Mouse (Mus musculus) limb, embryonic 13.5 days (tissue): ENCODE data around the gene Tmem170b. TPM values are rescaled to one million over a fixed set of nuclear protein-coding genes. Genes with fewer than 3 reads are reported as not detected.
"Not testable (repeated sequence)": the region's sequence is repeated elsewhere in the genome, so short reads cannot be mapped to it uniquely, and the experiment has no call there.

Source experiments
- ATAC-seq: fragments of 200-750 bp; cut with Nextera tagmentation; 2 replicates; pipeline ENCODE4 v1.8.0; 2017; ENCODE audit warnings: low read depth, moderate number of reproducible peaks, moderate TSS enrichment; ENCODE audit not compliant: low FRiP score
- H3K27ac ChIP-seq: fragments of 300-500 bp; sonication (generic); 2 replicates; pipeline ENCODE4 v1.5.1; 2015; ENCODE audit warnings: inconsistent platforms, mild to moderate bottlenecking, moderate library complexity
- H3K27me3 ChIP-seq: fragments of 300-500 bp; sonication (generic); 2 replicates; pipeline ENCODE4 v1.6.1; 2015; ENCODE audit warnings: mild to moderate bottlenecking, inconsistent platforms
- H3K36me3 ChIP-seq: fragments of 300-500 bp; sonication (generic); 2 replicates; pipeline ENCODE4 v1.6.1; 2015; ENCODE audit warnings: inconsistent platforms, mild to moderate bottlenecking, moderate library complexity
- H3K4me1 ChIP-seq: fragments of 300-500 bp; sonication (generic); 2 replicates; pipeline ENCODE4 v1.6.1; 2015; ENCODE audit warnings: inconsistent platforms
- H3K4me2 ChIP-seq: fragments of 300-500 bp; sonication (generic); replicated peaks from 2 replicates; pipeline ENCODE4 v1.6.1; 2015; ENCODE audit warnings: inconsistent platforms, mild to moderate bottlenecking, moderate library complexity
- H3K4me3 ChIP-seq: fragments of 300-500 bp; sonication (generic); 2 replicates; pipeline ENCODE4 v1.5.1; 2015; ENCODE audit warnings: moderate library complexity, mild to moderate bottlenecking, inconsistent platforms
- H3K9ac ChIP-seq: fragments of 300-500 bp; sonication (generic); 2 replicates; pipeline ENCODE4 v1.6.1; 2015; ENCODE audit warnings: mild to moderate bottlenecking, inconsistent platforms
- H3K9me3 ChIP-seq: fragments of 300-500 bp; sonication (generic); 2 replicates; pipeline ENCODE4 v1.6.1; 2016; ENCODE audit warnings: inconsistent platforms
- WGBS: fragments of 180-500 bp; shearing (Covaris S2); methylation state at CpG from one replicate; pipeline ENCODE4 v1.1.7; 2015; 5-methylcytosine and 5-hydroxymethylcytosine counted together
- polyA plus RNA-seq: library from polyadenylated mRNA; unstranded; fragments of >200 nt; fragmentation: Nextera tagmentation; extraction: Ambion mirVana; gene quantifications from 2 replicates; pipeline ENCODE4 v1.2.1, GENCODE M21; 2015

Tmem170b gene
- polyA plus RNA-seq, 1 experiment from 2014 or later: 11.6 TPM

- not testable (repeated sequence) for H3K27me3 ChIP-seq, H3K27ac ChIP-seq, H3K9me3 ChIP-seq, H3K9ac ChIP-seq, ATAC-seq, H3K4me3 ChIP-seq, H3K4me2 ChIP-seq, H3K4me1 ChIP-seq, H3K36me3 ChIP-seq
- WGBS: 89% methylated on average over 9 of the region's 9 CpGs
These were observed 68.9 kb downstream of the Tmem170b start for GRCm38 (mm10) chr13:41674608-41675007.

- ATAC-seq: no peak
- Histone ChIP-seq H3K4me3 (no peak overlapping the region), H3K27me3 (no peaks in the 10 kb centered on the region), H3K9ac (no peak overlapping the region), H3K4me1 (no peaks in the 10 kb centered on the region), H3K9me3 (no peaks in the 10 kb centered on the region), H3K36me3 (no peaks in the 10 kb centered on the region), H3K27ac (no peak overlapping the region), H3K4me2 (no peak overlapping the region)
- 91% methylated on average over 3 of the region's 3 CpGs for WGBS
These were observed 69.8 kb downstream of the Tmem170b start for GRCm38 (mm10) chr13:41675498-41675897.

- WGBS: 88% methylated on average over 9 of the region's 9 CpGs
- H3K27ac ChIP-seq: no peak overlapping the region
These were observed 70.5 kb downstream of the Tmem170b start for GRCm38 (mm10) chr13:41675966-41676835.

GRCm38 (mm10) chr13:41676836-41677186 lies 71.1 kb downstream of the Tmem170b start:
- H3K9ac ChIP-seq: no peak overlapping the region
- H3K27ac ChIP-seq: no peak overlapping the region
- H3K4me3 ChIP-seq: no peak overlapping the region
- no peaks in the 10 kb centered on the region for H3K27me3 ChIP-seq
- no peak for ATAC-seq
- H3K4me2 ChIP-seq: no peak overlapping the region
- 61% methylated on average over 7 of the region's 7 CpGs for WGBS
- H3K36me3 ChIP-seq: no peaks in the 10 kb centered on the region
- peaks cover 4% of the 10 kb centered on the region for H3K4me1 ChIP-seq
- H3K9me3 ChIP-seq: no peaks in the 10 kb centered on the region

More at GRCm38 (mm10) chr13:41675966-41676835, 70.5 kb downstream of the Tmem170b start:
- Histone ChIP-seq H3K4me2 (no peak overlapping the region), H3K4me3 (no peak overlapping the region), H3K9me3 (no peaks in the 10 kb centered on the region), H3K36me3 (no peaks in the 10 kb centered on the region), H3K27me3 (no peaks in the 10 kb centered on the region), H3K4me1 (no peaks in the 10 kb centered on the region), H3K9ac (no peak overlapping the region)
- no peak for ATAC-seq

- Histone ChIP-seq H3K9ac (no peak overlapping the region), H3K27me3 (no peaks in the 10 kb centered on the region), H3K27ac (no peak overlapping the region), H3K4me2 (no peak overlapping the region), H3K4me3 (no peak overlapping the region), H3K9me3 (no peaks in the 10 kb centered on the region), H3K4me1 (peaks cover 5% of the 10 kb centered on the region), H3K36me3 (no peaks in the 10 kb centered on the region)
- 65% methylated on average over 12 of the region's 12 CpGs for WGBS
- ATAC-seq: 0 out of 2 replicates have a peak, but pooled peaks have one; percentile 24
These were observed 75.3 kb downstream of the Tmem170b start for GRCm38 (mm10) chr13:41680854-41681549.

- Histone ChIP-seq H3K27ac (no peak overlapping the region), H3K36me3 (no peaks in the 10 kb centered on the region), H3K27me3 (no peaks in the 10 kb centered on the region), H3K9me3 (no peaks in the 10 kb centered on the region), H3K4me3 (no peak overlapping the region), H3K4me1 (peaks cover 5% of the 10 kb centered on the region), H3K9ac (no peak overlapping the region), H3K4me2 (no peak overlapping the region)
- 87% methylated on average over 12 of the region's 12 CpGs for WGBS
- no peak for ATAC-seq
These were observed 76.8 kb downstream of the Tmem170b start for GRCm38 (mm10) chr13:41682341-41683119.

- Histone ChIP-seq H3K36me3 (no peaks in the 10 kb centered on the region), H3K27me3 (no peaks in the 10 kb centered on the region), H3K4me3 (no peak overlapping the region), H3K4me1 (peaks cover 5% of the 10 kb centered on the region), H3K27ac (no peak overlapping the region), H3K9me3 (no peaks in the 10 kb centered on the region), H3K9ac (no peak overlapping the region), H3K4me2 (no peak overlapping the region)
- ATAC-seq: no peak
- WGBS: 83% methylated on average over 11 of the region's 11 CpGs
These were observed 77.8 kb downstream of the Tmem170b start for GRCm38 (mm10) chr13:41683356-41684012.

GRCm38 (mm10) chr13:41685499-41685898 lies 79.8 kb downstream of the Tmem170b start:
- Histone ChIP-seq H3K9me3 (no peaks in the 10 kb centered on the region), H3K4me3 (no peak overlapping the region), H3K27ac (no peak overlapping the region), H3K9ac (no peak overlapping the region), H3K4me1 (peaks cover 13% of the 10 kb centered on the region), H3K36me3 (no peaks in the 10 kb centered on the region), H3K4me2 (no peak overlapping the region), H3K27me3 (no peaks in the 10 kb centered on the region)
- ATAC-seq: no peak
- 72% methylated on average over 11 of the region's 11 CpGs for WGBS

- H3K27me3 ChIP-seq: no peaks in the 10 kb centered on the region
- no peak overlapping the region for H3K9ac ChIP-seq
- H3K4me1 ChIP-seq: peaks cover 9% of the 10 kb centered on the region
- no peak overlapping the region for H3K27ac ChIP-seq
- no peak for ATAC-seq
- no peak overlapping the region for H3K4me2 ChIP-seq
- H3K4me3 ChIP-seq: no peak overlapping the region
- no peaks in the 10 kb centered on the region for H3K36me3 ChIP-seq
- 69% methylated on average over 6 of the region's 6 CpGs for WGBS
- no peaks in the 10 kb centered on the region for H3K9me3 ChIP-seq
These were observed 83.3 kb downstream of the Tmem170b start for GRCm38 (mm10) chr13:41689055-41689454.

GRCm38 (mm10) chr13:41689598-41690045 lies 83.9 kb downstream of the Tmem170b start:
- no peaks in the 10 kb centered on the region for H3K9me3 ChIP-seq
- H3K9ac ChIP-seq: no peak overlapping the region
- no peak overlapping the region for H3K4me3 ChIP-seq
- H3K36me3 ChIP-seq: no peaks in the 10 kb centered on the region
- no peaks in the 10 kb centered on the region for H3K27me3 ChIP-seq
- ATAC-seq: no peak
- H3K27ac ChIP-seq: no peak overlapping the region
- H3K4me2 ChIP-seq: no peak overlapping the region
- H3K4me1 ChIP-seq: peaks cover 9% of the 10 kb centered on the region
- 71% methylated on average over 5 of the region's 5 CpGs for WGBS
